Mouse (Mus musculus) heart, postnatal 0 days (tissue): ENCODE results near the gene Ep400.

Experiments
- CTCF ChIP-seq: IDR thresholded peaks from 2 replicates; pipeline ENCODE4 v1.5.1; 2016; ENCODE audit warnings: antibody characterized with exemption, control low read depth, low read depth
- EP300 ChIP-seq: IDR thresholded peaks from 2 replicates; pipeline ENCODE4 v1.6.1; 2016; ENCODE audit warnings: antibody characterized with exemption, low read depth

GRCm38 (mm10) chr5:110769272-110769671 is 1.2 kb downstream of the Ep400 start:
- TF ChIP-seq CTCF (no peak), EP300 (no peak)
